Mouse (Mus musculus) G1E (cell line): ENCODE data around the gene Fstl4. TPM values are rescaled to one million over a fixed set of nuclear protein-coding genes. Genes with fewer than 3 reads are reported as not detected.

Source experiments
- ATAC-seq: 2 replicates; pipeline ENCODE4 v1.8.0; 2016; ENCODE audit warnings: mild to moderate bottlenecking; ENCODE audit not compliant: insufficient number of reproducible peaks, poor library complexity, low FRiP score, severe bottlenecking; ENCODE audit errors: extremely low read depth
- DNase-seq: peaks from one replicate; pipeline ENCODE4 v3.0.0; 2012; ENCODE audit warnings: low spot score
- H3K27me3 ChIP-seq: 2 replicates; pipeline ENCODE4 v1.6.1; 2012; ENCODE audit warnings: mild to moderate bottlenecking, low read length, inconsistent platforms; ENCODE audit not compliant: insufficient read depth
- H3K36me3 ChIP-seq: replicated peaks from 2 replicates; pipeline ENCODE3; 2012; ENCODE audit warnings: mild to moderate bottlenecking, inconsistent platforms
- H3K4me1 ChIP-seq: 2 replicates; pipeline ENCODE4 v1.6.1; 2012; ENCODE audit warnings: low read depth, low read length, inconsistent platforms, mixed read lengths; ENCODE audit not compliant: insufficient read depth
- H3K4me3 ChIP-seq: 2 replicates; pipeline ENCODE4 v1.5.1; 2012; ENCODE audit warnings: low read depth, mild to moderate bottlenecking, inconsistent platforms, low read length, moderate library complexity, mixed read lengths
- H3K9me3 ChIP-seq: replicated peaks from 2 replicates; pipeline ENCODE4 v1.6.1; 2012; ENCODE audit warnings: inconsistent platforms
- CTCF ChIP-seq: IDR thresholded peaks from 2 replicates; pipeline ENCODE4 v1.5.1; 2012; ENCODE audit warnings: low read depth, low read length, inconsistent platforms, mixed read lengths
- GATA1 ChIP-seq: IDR thresholded peaks from 2 replicates; pipeline ENCODE4 v1.6.1; 2012; ENCODE audit warnings: borderline replicate concordance, low read length, inconsistent platforms, mixed read lengths
- GATA2 ChIP-seq: IDR thresholded peaks from 2 replicates; pipeline ENCODE4 v1.6.1; 2012; ENCODE audit warnings: low read depth, low read length, inconsistent platforms, borderline replicate concordance
- POLR2AphosphoS5 ChIP-seq: IDR thresholded peaks from 2 replicates; pipeline ENCODE4 v1.6.1; 2012; ENCODE audit warnings: low read depth, low read length, inconsistent platforms; ENCODE audit not compliant: insufficient replicate concordance
- TAL1 ChIP-seq: conservative IDR thresholded peaks from 2 replicates; pipeline ENCODE4 v1.6.1; 2012; ENCODE audit warnings: low read depth, low read length, inconsistent platforms, mixed read lengths
- polyA plus RNA-seq: library from polyadenylated mRNA; stranded (reverse); fragments of >175 nt; gene quantifications from 2 replicates; pipeline ENCODE4 v1.2.3, GENCODE M21; 2012
- total RNA-seq, 2 experiments: library from RNA; stranded (forward) in 1 of 2; stranded (reverse) in 1 of 2; fragments of 200-1000 nt in 1 of 2; fragments of >200 nt in 1 of 2; fragmentation: Nextera tagmentation in 1 of 2; gene quantifications; 2 replicates each; pipeline ENCODE4 v1.2.3; 2014 to 2017

The Fstl4 gene
- total and polyA plus RNA-seq, 3 experiments: 0.05 TPM; not detected in 2

DNA sequence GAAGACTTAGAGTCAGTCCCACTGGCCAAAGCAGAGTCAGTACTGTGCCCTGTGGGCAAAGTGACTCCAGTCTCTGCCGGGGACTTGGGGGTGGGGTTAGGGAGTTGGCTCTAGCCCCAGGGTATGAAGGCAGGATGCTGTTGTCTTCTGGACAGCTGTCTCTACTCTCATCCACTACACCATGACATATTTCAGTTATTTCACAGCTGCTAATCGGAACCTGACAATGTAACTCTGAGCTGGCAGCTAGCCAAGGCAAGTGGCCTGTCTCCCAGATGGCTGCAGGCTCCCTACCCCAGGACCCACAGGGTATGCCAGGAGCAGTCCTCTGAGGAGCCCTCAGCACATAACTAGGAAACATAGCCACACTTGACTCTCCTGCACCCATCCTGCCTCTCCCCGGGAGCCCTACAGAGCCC lies 334.4 kb downstream of the Fstl4 start:
- Histone ChIP-seq H3K9me3 (no peaks in the 10 kb centered on the region), H3K4me1 (no peaks in the 10 kb centered on the region), H3K4me3 (no peak overlapping the region), H3K36me3 (no peaks in the 10 kb centered on the region), H3K27me3 (peaks cover 11% of the 10 kb centered on the region; the same call in 1 of the 2 replicates)
- ATAC-seq (no peak), DNase-seq (no peak)
- TF ChIP-seq TAL1 (no peak), GATA1 (no peak)

DNA sequence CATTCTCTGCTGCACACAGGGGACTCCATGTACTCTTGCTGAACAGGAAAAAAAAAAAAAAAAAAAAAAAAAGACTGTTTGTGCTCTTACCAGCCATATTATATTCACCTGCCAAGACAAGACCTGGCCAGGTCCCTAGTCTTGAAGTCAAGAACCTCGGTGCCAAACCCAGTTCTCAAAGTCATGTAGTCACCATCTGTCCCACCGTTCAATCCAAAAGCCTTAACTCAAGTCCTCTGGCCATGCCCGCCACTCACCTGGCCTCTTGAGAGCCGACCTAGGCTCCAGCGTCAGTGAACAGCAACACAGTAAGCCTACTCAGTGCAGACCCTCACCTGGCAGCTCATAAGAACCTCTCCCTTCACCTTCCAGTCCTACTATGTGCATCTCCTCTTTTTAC lies 334.9 kb downstream of the Fstl4 start:
- H3K4me1 ChIP-seq: no peaks in the 10 kb centered on the region
- no peak overlapping the region for H3K4me3 ChIP-seq
- peaks cover 12% of the 10 kb centered on the region; the same call in 1 of the 2 replicates for H3K27me3 ChIP-seq
- TF ChIP-seq CTCF: no peak
- TF ChIP-seq POLR2AphosphoS5: no peak
- TF ChIP-seq GATA2: no peak
- TF ChIP-seq GATA1: no peak
- TF ChIP-seq TAL1: no peak
- H3K9me3 ChIP-seq: no peaks in the 10 kb centered on the region
- ATAC-seq: no peak
- no peaks in the 10 kb centered on the region for H3K36me3 ChIP-seq
- DNase-seq: no peak

DNA sequence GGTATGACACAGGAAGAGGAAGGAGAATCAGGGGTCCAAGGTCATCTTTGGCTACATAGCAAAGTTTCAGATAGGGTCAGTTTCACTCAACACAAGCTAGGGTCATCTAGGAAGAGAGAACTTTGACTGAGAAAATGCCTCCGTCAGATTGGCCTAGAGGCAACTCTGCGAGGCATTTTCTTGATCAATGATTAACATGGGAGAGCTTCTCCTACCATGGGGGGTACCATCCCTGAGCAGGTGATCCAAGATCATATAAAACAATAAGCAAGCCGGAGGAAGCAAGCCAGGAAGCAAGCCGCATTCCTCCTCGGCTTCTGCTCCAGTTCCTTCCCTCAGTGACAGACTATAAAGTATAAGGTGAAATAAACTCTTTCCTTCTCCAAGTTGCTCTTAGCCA lies 337.3 kb downstream of the Fstl4 start:
- H3K4me1 ChIP-seq: no peaks in the 10 kb centered on the region
- H3K27me3 ChIP-seq: peaks cover 9% of the 10 kb centered on the region; the same call in 1 of the 2 replicates
- no peaks in the 10 kb centered on the region for H3K9me3 ChIP-seq
- DNase-seq (no peak), ATAC-seq (no peak)
- H3K36me3 ChIP-seq: no peaks in the 10 kb centered on the region
- H3K4me3 ChIP-seq: no peak overlapping the region
- no peak for TF ChIP-seq GATA1
- TF ChIP-seq POLR2AphosphoS5: no peak
- TF ChIP-seq GATA2: no peak
- no peak for TF ChIP-seq CTCF
- TF ChIP-seq TAL1: no peak

DNA sequence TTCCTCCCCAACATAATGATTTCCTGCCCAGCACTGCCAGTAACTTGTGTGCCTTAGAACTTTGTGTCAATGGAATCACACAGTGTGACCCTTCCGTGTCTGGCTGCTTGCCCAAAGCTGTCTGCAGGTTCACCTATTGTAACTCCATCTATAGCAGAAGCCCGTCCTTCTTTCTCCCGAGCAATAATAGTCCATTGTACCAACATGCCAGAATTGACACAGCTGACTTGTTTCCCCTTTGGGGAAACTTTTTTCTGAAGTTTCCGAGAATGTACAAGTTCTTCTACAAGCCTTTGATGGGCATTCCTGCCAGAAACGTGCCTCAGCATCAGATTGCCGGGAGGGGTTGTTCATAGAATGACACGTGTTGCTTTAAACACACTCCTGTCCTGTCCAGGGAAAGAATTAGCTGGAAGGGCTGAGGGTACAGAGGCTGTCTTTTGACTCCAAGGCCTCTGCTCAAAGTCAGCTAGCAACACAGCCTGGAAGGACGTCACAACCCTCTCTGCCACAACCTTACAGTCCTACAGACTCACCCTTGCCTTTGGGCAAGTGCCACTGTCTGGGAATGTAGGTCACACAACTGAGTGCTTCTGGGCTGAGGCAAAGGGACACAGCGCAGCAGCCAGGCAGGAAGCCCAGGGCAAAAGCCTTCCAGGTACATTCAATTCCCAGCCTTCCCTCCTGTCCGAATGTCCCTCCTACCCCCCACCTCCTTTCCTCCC lies 339.3 kb downstream of the Fstl4 start:
- no peaks in the 10 kb centered on the region for H3K36me3 ChIP-seq
- ATAC-seq (no peak), DNase-seq (no peak)
- TF ChIP-seq GATA2: no peak
- no peak for TF ChIP-seq TAL1
- TF ChIP-seq CTCF: no peak
- no peak for TF ChIP-seq POLR2AphosphoS5
- TF ChIP-seq GATA1: no peak
- H3K27me3 ChIP-seq: peaks cover 6% of the 10 kb centered on the region; the same call in 1 of the 2 replicates
- no peak overlapping the region for H3K4me3 ChIP-seq
- no peaks in the 10 kb centered on the region for H3K9me3 ChIP-seq
- no peaks in the 10 kb centered on the region for H3K4me1 ChIP-seq

DNA sequence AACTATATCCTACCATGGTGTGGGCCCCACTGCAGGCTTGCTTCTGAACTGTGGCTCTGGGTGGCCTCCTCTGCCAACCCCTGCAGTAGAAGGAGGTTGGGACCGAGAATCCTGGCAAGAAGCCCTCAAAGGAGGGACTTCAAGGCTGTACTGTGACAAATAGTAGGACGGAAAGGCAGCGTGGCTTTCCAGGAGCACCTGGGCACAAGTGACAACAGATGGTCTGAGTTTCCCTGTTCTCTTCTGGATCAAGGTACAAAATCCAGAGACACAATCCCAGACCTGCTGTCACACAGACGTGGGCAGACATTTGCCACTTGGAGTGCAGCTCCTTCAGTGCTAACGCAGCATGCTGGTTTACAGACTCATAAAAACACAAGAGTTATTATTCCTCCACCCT lies 343.3 kb downstream of the Fstl4 start:
- DNase-seq: no peak
- H3K27me3 ChIP-seq: peaks cover 3% of the 10 kb centered on the region; the same call in 1 of the 2 replicates
- no peaks in the 10 kb centered on the region for H3K36me3 ChIP-seq
- TF ChIP-seq TAL1: no peak
- no peak for TF ChIP-seq POLR2AphosphoS5
- no peak for TF ChIP-seq CTCF
- no peak for TF ChIP-seq GATA2
- TF ChIP-seq GATA1: no peak
- no peak for ATAC-seq
- H3K4me1 ChIP-seq: no peaks in the 10 kb centered on the region
- no peak overlapping the region for H3K4me3 ChIP-seq
- H3K9me3 ChIP-seq: no peaks in the 10 kb centered on the region

DNA sequence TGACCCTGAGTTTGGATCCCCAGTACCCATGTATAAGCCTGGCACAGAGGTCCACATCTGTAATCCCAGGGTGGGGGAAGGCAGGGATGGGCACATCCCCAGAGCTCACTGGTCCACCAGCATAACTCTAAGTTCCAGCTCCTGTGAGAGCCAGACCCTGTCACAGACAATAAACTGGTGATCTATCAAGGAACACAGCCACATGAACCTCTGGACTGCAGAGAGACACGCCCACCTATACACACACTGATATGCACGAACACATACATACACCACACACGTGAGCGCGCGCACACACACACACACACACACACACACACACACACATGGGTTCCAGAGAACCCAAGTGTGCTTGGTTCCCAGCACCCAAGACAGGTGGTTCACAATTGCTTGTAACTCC lies 344.4 kb downstream of the Fstl4 start:
- ATAC-seq (no peak), DNase-seq (no peak)
- H3K4me3 ChIP-seq: no peak overlapping the region
- H3K9me3 ChIP-seq: no peaks in the 10 kb centered on the region
- H3K27me3 ChIP-seq: peaks cover 3% of the 10 kb centered on the region; the same call in 1 of the 2 replicates
- TF ChIP-seq GATA2: no peak
- TF ChIP-seq TAL1: no peak
- TF ChIP-seq POLR2AphosphoS5: no peak
- TF ChIP-seq CTCF: no peak
- no peak for TF ChIP-seq GATA1
- H3K4me1 ChIP-seq: no peaks in the 10 kb centered on the region
- H3K36me3 ChIP-seq: no peaks in the 10 kb centered on the region
